Mouse (Mus musculus) hematopoietic stem cell, adult 5-6 weeks (primary cell): ENCODE data around the gene Gtsf1. TPM values are rescaled to one million over a fixed set of nuclear protein-coding genes. Genes with fewer than 3 reads are reported as not detected.

Source experiments
- ATAC-seq, 2 experiments: fragments of 125-278 bp in 1 of 2; replicated peaks in 1 of 2; 2 replicates each; pipeline ENCODE4 v1.8.0; 2016 to 2017; ENCODE audit warnings: inconsistent platforms in 2 of 2, mild to moderate bottlenecking in 2 of 2, moderate number of reproducible peaks in 2 of 2, low read depth in 1 of 2, moderate TSS enrichment in 1 of 2; ENCODE audit not compliant: low FRiP score in 2 of 2, poor library complexity in 2 of 2, severe bottlenecking in 2 of 2, insufficient read depth in 1 of 2, low TSS enrichment in 1 of 2
- total RNA-seq: library from RNA; stranded (forward); fragments of 172-1452, 232-1000 nt; gene quantifications from 2 replicates; pipeline ENCODE4 v1.2.3, GENCODE M21; 2017

Gtsf1 gene
- total RNA-seq, 1 experiment from 2014 or later, result not detected

DNA sequence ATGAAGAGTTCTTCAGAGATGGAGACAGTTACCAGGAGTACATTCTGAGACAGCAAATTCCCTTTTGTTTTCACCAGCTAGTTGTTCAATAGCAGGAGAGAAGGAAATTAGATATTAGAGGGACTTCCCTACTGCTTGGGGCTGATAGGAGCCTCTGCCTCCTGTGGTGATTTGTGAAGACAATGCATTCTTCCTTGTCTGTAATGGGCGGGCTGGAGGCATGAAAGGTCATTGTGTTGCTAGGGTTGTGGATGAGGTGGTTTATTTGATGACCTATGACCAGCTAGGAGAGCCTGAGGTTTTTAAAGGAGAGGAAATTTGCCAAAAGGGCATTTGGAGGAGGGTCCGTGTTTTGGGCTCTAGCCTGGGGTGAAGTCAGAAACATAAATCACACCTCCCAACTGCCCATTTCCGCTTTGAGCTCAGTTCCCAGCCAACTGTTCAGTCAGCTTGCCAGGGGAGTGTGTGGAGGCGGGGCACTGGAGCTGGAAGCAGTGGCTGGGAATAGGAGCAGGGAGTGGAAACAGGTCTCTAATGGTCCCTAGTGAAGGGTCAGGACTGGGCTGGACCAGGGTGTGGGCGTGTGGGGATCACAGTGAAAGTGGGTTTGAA is 47.4 kb downstream of the Gtsf1 start:
- no peak for ATAC-seq

DNA sequence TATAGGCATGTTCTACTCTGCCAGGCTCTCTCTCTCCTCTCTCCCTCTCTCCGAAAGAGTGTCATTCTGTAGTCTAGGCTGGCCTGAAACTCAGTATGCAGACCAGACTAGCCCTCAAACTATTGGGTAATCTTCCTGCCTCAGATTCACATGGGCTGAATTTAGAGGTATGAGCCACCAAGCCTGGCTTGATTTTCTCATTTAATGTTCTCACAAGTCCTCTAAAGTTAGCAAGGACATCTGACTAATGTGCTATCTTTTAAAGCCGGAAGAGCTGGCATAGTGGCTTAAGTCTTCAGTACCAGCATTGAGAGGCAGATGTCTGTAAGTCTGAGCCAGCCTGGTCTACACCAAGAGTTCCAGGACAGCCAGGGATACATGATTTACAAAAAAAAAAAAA is 48.2 kb downstream of the Gtsf1 start:
- ATAC-seq, result no peak

DNA sequence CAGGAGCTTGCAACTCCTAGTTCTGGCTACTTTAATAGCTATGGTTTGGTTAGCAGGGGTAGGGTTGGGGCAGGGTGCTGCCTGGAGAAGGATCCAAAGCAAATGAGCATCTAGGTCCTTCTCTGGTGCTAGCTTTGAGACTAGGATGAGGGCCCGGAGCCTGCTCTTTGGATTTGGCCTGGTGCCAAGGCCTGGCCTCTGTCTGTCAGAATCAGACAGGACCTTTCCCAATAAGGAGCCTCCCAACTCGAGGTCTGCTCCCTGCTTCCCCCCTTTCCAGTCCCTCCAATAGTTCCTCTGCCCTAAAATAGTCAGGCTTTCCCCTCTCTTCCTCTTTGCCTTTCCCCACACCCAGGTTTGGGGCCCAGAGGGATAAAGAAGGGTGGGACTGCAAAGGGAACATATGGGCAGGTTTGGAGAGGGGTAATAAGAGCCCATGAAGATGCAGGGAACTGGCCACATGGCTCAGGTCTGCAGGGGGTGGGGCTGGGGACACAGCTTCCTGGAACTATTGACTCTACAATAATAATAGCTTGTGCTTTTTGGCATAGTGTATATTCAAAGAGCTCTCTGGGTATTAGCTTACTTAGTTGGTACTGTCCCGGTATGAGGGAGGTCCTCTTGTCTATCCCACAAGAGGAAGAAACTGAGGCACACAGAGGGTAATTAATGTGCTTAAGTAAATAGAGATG is 51.5 kb downstream of the Gtsf1 start:
- no peak for ATAC-seq

DNA sequence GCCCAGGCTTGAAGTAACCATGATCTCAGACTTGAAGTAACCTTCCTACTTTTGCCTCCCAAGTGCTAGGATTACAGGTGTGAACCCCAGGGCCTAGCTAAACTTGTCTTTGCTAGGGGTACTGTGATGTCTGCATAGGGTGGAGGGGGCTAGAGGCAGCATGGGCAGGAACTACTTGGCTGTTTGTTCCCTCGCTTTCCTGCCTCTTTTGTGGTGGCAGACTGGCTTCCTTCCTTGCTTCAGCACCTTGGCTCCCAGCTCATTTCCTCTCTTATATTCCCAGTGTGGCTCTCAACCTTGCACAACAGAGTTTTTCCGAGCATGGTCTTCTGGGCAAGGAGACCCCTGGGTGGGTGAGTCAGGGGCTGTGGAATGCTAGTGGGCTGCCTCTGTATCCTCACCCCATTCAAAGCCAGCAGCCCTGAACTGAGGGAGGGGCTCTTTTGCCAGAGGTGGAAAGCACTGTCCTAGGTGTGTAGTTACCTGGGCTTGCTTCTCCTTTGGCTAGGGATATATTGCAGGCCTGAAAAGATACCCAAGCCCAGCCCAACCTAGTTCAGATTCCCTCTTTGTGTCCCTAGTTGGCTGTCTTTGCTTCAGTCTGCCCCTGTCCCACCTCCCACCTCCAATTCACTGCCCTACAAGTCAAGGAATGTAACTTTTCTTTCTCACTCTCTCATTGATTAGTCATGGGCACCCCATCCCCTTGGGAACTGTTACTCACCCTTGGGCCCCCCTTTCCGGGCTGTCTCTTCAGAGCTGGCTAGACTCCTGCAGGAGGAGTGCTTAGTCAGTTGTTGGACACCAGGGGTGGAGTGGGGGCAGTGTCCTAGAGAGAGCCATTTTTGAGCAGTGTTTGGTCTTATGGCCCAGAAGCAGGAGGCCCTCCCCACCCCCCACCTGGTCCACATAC is 52.3 kb downstream of the Gtsf1 start:
- ATAC-seq, result 0 out of 4 replicates have a peak, but pooled peaks of 1 of the 2 experiments have one; percentile 32

DNA sequence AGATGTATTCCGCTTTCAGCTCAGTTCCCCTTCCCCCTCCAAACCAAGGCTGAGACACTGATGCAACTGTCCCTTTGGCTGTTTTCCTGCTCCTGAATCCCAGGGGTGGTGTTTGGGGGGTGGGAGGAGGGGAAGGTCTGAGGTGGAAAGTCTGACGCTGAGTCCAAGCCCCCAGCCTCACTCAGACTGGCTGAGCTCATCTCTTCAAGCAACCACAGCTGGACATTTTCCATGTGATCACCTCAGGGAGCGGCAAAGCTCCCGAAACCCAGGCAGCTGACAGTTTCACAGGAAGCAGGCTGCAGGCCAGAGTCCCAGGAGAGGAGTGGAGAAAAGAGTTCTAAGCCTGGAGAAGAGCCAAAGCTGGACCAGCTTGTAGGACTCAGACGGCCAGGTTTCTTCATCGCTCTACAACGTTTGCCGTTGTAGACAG is 53.4 kb downstream of the Gtsf1 start:
- no peak for ATAC-seq

DNA sequence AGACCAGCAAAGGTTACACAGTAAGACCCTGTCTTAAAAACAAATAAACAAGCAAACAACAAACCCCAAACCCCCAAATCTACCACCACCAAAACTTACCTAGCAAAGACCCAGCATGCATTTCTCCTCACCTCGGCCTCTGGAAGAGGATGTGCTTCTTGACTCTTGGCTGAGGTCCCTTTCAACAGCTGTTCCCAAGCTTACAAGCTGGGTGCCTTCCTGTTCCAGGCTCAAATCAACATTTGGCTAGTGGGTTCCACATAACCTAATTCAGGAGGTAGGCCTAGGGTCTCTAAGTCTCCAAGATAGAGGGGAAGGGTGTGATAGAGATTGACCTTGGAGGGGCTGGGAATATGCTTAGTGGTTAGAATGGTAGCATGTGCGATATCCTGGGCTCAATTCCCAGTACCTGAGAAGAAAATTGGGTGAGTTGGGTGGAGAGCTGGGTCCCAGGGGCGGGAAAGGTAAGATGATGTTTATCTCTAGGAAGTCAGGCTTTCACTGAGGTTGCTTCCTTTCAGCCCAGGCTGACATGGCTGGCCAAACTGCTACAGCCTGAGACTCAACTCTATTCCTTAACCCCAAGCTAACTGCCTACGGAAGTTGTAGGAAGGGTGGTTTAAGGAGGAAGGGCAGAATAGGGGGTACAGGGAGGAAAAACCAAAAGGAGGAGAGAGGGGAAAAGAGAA is 55.0 kb downstream of the Gtsf1 start:
- ATAC-seq, result no peak

DNA sequence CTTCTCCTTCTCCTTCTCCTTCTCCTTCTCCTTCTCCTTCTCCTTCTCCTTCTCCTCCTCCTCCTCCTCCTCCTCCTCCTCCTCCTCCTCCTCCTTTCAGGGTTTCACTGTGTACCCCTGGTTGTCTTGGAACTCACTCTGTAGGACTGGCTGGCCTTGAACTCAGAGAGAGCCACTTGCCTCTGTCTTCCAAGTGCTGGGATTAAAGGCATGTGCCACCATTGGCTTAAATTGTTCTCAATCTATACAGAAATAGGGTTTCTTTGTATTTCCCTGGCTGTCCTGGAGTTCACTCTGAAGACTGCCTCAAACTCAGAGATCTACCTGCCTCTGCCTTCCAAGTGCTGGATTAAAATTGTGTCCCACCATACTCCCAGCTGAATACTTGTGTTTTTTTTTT is 57.8 kb downstream of the Gtsf1 start:
- no peak for ATAC-seq

DNA sequence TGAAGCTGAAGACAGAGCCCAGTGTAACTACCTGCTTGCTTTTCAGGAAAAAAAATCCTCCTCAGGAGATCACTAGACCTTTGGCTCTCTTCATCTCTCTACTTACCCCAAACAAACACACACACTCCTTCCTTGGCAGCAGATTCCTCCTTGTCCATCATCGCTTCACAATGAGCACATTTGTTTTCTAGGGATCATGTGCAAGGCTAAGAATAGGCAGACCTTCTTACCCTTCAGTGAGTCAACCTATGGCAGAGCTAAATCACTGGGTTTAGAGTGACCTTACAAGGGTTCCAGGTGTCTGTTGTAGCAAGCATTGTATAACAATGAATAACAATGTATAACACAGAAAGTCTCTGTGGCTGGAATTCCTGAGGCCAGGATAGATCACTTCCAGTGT is 58.5 kb downstream of the Gtsf1 start:
- ATAC-seq, result no peak

DNA sequence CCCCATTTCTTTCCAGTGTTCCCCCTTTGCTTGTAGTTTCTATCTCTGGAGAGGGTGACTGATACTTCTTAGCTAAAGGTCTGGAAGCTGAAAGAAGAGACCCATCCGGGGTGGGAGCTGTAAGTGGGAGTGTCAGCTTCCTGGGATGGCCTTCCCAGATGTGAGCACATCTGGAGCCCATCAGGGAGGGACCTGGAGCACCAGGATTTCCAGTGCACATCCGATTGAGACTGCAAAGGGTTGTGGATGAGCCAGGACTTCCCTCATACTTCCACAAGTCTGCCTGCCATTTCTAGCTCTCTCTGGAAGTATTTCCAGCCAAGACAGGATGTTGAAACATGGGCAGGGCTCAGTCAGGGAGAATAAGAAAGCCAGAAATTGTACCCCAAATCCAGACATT is 59.1 kb downstream of the Gtsf1 start:
- no peak for ATAC-seq

DNA sequence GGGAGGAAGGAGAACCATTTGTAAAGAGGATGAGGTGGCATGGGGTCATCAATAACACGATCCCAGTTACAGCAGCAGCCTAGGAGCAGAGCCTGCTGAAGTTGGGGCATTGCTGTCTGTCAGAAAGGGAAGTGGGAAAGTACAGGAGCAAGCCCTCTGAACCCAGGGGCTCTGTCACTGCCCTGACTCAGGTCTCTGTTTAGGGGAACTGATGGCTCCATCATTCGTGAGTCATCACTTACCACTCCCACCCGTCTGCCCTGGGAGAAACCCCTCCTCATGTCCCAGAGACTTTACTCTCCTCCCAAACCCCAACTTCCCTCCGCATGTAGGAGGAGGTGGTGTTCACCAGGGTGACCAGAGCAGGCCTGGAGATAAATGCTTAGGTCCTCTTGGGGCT is 59.8 kb downstream of the Gtsf1 start:
- ATAC-seq, result peak; percentile 17 to 49; a peak in 3 of 4 replicates

DNA sequence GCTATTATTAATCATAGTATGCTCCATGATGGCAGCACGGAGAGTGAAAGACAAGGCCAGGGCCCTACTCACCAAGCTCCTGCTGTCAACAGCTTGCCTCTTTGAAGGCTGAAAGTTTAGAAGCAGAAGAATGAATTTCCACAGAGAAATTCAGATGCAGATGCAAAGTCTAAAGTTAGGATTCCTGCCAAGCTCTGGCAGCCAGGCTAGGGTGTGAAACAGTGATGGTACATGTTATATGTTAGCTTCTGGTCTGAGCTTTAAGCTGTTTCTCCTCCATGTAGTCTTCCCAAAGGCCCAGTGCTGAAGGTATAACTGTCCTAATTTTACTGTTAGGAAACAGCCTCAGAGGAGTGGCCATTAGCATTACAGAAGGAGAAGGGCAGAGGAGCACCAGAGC is 61.1 kb downstream of the Gtsf1 start:
- ATAC-seq, result no peak

DNA sequence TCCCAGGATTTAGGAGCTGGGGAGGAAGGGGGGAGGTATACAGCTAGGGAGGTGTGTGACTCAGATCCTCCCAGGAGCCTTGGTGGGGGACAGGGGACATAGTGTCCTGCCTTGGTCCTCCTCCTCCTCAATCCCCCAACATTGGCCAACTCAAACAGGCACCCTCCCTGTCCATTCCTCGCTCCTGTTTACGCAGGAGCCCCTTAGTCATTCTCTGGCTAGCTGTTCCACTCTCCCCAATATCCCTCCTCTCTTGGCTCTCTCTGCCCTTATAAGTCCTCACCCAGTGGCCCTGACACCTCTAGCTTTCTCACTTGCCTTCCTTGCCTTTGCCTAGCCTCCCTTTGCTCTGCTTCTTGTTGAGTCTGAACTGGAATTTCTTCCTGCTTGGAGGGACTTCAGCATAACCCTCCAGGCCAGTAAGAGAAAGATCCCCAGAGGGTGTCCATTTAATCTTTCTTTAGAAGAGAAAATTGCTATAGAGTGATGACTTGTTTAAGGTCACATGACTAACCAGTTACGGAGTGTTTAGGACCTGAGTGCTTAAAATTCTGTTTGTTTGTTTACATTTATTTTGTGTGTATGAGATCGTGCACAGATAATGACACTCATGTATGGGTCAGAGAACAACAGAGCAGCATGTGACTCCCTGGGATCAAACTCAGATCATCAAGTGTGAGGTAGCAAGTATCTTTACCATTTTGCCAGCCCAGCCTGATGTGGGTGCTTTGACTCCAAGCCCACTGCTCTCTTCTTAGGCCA is 61.9 kb downstream of the Gtsf1 start:
- ATAC-seq, result no peak

DNA sequence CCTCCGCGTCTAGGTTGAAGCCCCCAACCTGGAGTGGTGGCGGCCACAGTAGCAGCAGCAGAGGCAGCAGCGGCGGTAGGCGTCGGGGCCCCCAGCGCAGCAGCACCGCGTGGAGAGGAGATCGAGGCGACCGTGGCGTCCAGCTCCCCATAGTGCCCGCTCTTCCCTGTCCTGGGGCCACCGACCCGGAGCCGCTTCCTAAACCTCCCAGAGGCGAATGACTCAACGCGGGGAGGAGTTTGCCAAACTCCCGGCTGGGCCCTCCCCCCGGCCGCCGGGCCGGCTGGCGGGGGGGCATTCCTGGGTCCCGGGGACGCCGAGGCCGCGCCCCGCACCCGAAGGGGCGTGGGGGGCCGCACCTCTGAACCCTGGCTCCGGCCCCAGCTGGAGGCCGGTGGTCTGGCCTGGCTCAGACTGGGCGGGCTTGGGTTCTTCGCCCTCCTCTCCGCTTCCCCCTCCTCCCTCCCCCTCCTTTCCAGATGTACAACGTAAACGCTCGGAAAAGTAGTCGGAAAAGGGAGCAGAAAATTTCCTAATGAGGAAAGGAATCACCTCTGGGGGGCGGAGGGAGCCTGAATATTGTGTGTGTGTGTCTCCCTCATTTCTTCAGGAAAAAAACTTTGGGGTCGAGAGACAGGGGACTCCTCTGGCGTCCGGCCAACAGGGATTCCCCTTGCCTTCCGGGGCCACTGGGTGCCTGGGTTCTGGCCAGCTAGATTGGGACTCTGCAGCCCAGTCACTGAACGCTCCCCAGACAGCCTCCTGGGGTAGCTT is 63.7 kb downstream of the Gtsf1 start, which contains the start of gene Itga5:
Itga5 (minus strand) TSS at position 388 of the 774 bp plus-strand sequence.
- ATAC-seq, result 0 out of 4 replicates have a peak, but pooled peaks of 1 of the 2 experiments have one; percentile 16

DNA sequence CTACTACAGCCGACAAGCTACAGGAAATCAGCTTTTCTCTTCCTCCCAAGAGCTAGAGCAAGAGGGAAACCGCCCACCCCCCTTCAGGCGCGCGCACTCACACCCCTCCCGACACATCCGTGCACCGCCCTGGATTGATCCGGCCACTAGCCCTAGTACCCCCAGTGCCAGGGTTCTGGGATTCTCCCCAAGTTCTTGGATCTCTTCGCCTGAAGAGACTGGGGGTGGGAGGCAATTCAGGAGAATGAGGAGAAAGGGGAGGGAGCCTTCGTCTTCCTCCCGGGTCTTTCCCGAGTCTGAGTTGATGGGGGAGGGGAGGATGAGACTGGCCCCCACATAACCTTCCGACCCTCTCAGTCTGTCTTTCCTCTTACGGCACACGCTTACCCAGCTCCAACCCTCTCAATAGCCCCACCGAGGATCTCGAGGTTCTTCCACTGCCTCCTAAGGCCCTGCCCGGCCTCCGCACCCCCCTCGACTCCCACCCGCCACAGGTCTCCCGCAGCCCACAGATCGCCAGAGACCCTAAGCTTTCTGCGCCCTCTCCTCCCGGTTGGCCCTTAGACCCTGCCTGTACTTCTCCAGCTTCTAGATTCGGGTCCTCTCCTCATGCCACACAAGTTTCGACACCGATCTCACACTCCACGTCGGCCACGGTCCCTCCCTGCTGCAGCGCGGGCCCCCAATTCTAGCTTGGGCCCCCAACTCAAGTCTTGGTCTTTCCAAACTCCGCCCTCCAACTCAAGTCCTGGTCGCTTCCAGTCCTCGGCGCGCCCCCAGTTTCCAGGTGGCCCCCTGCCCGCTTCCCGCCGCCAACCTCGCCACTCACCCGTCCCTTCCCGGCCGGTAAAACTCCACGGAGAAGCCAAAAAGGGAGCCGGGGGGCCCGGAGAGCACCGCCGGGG is 64.5 kb downstream of the Gtsf1 start:
- ATAC-seq, result peak; percentile 1 to 8; a peak in 1 of 4 replicates

DNA sequence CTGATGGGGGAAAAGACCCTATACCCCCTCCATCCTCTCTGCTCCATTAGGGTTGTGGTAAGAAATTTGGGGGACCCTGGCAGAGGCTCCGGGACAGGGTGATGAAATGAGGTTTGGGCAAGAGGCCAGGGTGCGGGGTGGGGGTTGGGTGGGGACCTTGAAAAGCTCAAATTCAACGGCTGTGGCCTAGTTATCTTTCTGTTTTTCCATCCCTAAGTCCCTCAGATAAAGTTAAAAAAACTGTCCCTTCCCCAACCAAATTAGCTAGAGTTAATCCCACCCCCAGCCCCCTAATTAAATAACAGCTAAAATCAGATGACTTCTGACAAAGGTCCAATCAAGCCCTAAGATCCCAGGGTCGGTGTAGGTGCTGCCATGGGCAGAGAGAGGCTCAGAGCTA is 65.5 kb downstream of the Gtsf1 start:
- ATAC-seq, result no peak
